Mouse (Mus musculus) spleen, adult 18-20 months (tissue): ENCODE measurements around the gene Gmnn.
"Not testable (repeated sequence)": the region's sequence is repeated elsewhere in the genome, so short reads cannot be mapped to it uniquely, and the experiment has no call there.

Experiments used
- DNase-seq, 2 experiments: peaks; one replicate each; pipeline ENCODE4 v3.0.0; 2022; ENCODE audit warnings: mixed read lengths in 2 of 2

Gmnn gene

DNA sequence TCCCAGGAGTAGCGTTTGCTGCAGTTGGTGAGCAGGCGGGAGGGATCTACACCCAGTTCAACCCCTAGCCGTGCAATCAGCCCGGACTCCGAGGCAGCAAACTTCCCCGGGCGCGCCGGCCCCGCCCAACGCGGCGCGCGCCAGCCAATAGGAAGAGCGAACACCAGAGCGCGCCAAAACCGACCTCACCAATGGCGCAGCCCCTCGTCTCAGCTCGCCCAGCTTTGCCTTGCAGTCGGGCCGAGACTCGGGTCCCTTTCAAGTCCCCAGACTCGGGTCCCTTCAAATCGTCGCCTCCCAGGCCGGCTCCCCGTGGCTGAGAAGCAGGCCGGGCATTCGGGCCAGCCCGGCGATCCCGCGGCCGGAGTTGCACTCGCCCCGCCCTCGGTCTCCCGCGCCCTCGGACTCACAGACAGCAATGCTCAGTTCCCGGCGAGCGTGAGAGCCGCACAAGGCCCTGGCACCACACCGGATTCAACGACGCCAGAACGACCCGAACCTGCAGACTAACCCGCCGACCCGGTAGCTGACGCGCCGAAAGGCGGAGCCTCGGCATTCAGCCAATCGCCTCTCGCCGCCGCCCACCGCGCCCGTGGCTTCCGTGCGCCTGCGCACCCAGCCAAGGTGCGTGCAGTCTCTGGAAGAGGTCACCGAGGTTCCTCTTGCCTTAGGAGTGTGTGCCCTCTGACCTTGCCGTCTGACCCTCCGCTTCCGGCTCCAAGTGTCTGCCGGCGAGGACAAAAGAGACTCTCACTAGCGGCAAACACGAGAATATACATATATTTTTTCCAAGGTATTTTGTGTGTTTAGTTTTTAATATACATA is at the start of gene Gmnn:
Gene Gmnn (minus strand): TSS at position 521 of the 825 bp plus-strand sequence.
- DNase-seq, result peak; percentile 85 to 90

- no peak for DNase-seq
Measured at GRCm38 (mm10) chr13:24806079-24806478, 44.4 kb upstream of the Gmnn start.

- DNase-seq, result no peak
Measured at GRCm38 (mm10) chr13:24803196-24803595, 41.5 kb upstream of the Gmnn start.

- peak; percentile 28 to 30 for DNase-seq
Measured at GRCm38 (mm10) chr13:24802131-24802691, 40.5 kb upstream of the Gmnn start.

GRCm38 (mm10) chr13:24801308-24801921 is 39.7 kb upstream of the Gmnn start, which contains the start of gene BC005537:
Gene BC005537 (plus strand): TSS chr13:24801657.
- DNase-seq, result peak in 1 of 2 experiments; percentile 58

GRCm38 (mm10) chr13:24800674-24801307 is 39.1 kb upstream of the Gmnn start:
- peak; percentile 95 to 97 for DNase-seq

- peak; percentile 20 to 40 for DNase-seq
Measured at GRCm38 (mm10) chr13:24799925-24800673, 38.4 kb upstream of the Gmnn start.

DNA sequence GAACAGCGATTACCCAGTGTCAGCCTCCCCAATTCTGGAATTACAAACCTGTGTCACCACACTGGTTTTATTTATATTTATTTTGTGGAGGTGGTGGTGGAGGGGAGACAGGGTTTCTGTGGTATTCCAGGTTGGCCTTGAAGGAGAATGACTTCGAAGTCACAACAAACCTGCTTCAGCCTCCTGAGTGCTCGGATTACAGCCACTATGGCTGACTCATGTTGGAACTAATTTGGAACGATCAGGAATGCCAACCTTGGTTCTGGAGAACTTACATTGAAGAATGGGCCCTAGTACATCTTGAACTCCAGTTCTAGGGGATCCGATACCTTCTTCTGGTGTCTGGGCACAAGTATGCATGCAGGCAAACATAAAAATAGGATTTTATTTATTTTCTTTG is 37.7 kb upstream of the Gmnn start:
- DNase-seq, result no peak

- DNase-seq, result no peak
Measured at GRCm38 (mm10) chr13:24798686-24799085, 37.0 kb upstream of the Gmnn start.

GRCm38 (mm10) chr13:24792411-24793045 is 30.8 kb upstream of the Gmnn start:
- DNase-seq, result no peak

DNA sequence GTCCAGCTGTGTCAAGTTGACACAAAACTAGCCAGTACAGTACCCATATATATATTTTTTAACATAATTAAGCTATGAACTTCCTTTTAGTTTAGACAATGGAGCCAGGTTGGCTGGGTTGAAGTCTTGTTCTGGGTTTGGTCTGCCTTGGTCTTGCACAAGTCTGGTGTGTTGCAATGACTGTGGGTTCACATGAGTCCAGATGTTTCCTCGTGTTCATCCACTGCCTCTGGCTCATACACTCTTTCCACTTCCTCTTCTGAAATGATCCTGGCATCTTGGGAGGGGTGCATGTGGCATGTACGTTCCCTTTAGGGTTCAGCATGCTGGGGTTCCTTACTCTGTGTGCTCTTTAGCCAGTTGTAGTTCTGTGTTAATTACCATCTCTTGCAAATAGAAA is 29.6 kb upstream of the Gmnn start:
- DNase-seq, result no peak

GRCm38 (mm10) chr13:24787477-24787876 is 25.8 kb upstream of the Gmnn start:
- no peak for DNase-seq

GRCm38 (mm10) chr13:24786014-24786490 is 24.3 kb upstream of the Gmnn start:
- DNase-seq, result peak in 1 of 2 experiments; percentile 19

DNA sequence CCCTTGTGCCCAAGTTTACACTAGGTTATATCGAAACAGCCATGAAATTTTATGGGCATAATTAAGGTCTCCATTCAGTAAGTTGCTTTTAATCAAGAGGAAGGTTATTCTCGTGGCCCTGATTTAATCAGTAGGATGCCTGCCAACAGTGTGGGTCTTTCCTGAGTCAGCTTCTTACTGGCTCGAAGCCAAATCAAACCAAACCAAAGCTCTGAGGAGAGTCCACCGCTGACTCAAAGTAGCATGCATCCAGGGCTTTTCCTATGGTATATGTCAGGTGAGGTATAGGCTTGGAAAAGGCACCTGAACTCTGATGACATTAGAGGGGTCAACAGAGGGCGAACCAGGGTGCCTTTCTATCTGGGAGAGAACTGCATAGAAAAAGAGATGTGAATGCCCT is 20.2 kb upstream of the Gmnn start:
- no peak for DNase-seq

DNA sequence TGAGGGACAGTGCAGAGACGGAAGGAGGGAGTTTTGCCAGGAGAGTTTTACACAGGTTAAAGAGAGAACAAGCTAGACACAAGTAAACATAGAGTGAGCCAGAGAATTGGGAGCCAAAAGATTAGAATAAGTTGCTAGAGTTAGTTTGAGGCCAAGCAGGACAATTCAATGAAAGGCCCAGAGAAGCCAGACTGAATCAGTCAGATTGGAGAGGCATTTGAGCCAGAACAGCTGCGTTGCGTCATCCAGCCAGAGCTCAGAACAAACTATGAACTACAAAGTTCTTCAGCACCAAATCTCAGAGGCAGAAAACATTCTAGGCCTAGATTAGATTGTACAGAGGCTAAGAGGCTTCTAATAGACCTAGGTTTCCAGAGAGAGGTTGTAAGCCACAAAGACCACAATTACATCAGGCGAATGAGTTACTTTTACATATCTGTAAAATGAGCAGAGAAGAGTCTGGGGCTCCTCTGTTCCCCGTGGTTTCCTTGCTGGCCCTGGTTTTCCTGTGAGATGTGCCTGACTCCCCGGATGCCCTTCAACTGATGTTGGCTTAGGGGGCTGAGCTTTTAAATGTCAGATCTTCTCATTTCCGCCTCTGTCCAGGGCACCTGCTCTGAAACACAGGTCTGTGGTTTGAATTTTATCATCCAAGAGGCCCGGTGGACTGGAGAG is 17.1 kb upstream of the Gmnn start:
- DNase-seq, result no peak

- no peak for DNase-seq
Measured at GRCm38 (mm10) chr13:24778026-24778425, 16.3 kb upstream of the Gmnn start.

DNA sequence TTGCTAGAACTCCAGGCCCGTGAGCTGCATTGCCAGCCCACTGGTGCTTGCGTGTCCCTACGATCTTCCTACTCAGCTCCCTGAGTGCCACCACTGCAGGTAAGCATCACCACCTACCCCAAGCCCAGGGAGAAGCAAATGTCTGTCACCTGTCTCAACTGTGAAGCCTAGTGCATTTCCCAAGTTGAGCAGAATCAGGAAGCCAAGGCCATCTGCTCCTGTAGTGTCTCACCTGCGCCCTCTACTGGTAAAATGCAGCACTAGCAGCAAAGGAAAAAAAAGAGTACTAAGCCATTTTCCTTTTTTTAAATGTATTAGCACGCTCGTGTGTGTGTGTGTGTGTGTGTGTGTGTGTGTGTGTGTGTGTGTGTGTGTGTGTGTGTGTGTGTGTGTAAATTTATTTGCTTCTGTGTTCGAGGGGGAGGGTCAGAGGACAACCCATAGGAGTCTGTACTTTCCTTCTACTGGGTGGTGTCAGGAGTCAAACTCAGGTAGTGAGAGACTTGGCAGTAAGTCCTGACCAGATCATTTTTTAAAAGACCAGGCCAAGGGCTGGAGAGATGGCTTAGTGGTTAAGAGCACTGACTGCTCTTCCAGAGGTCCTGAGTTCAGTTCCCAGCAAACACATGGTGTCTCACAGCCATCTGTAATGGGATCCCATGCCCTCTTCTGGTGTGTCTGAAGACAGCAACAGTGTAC is 14.6 kb upstream of the Gmnn start:
- peak in 1 of 2 experiments; percentile 45 for DNase-seq

GRCm38 (mm10) chr13:24771482-24771881 is 9.8 kb upstream of the Gmnn start:
- DNase-seq, result not testable (repeated sequence)

- DNase-seq, result not testable (repeated sequence)
Measured at GRCm38 (mm10) chr13:24767809-24768208, 6.1 kb upstream of the Gmnn start.

GRCm38 (mm10) chr13:24762254-24762653 is 531 bp upstream of the Gmnn start:
- DNase-seq, result no peak

GRCm38 (mm10) chr13:24761083-24761402 is 680 bp downstream of the Gmnn start:
- no peak for DNase-seq
